Mouse (Mus musculus): ENCODE data around the gene Sbk2.
"Not testable (repeated sequence)": the region's sequence is repeated elsewhere in the genome, so short reads cannot be mapped to it uniquely, and the experiment has no call there.

Sbk2 gene

GRCm38 (mm10) chr7:4964272-4964671 lies at the start of gene Sbk2:
Gene Sbk2 (minus strand): TSS chr7:4964406.
- peak; percentile 74 to 90 for DNase-seq (ENCODE audit: low spot score in 2 of 2)

GRCm38 (mm10) chr7:5012681-5013513 lies 48.7 kb upstream of the Sbk2 start:
- no peak for DNase-seq (ENCODE audit: low spot score in 2 of 2)

DNA sequence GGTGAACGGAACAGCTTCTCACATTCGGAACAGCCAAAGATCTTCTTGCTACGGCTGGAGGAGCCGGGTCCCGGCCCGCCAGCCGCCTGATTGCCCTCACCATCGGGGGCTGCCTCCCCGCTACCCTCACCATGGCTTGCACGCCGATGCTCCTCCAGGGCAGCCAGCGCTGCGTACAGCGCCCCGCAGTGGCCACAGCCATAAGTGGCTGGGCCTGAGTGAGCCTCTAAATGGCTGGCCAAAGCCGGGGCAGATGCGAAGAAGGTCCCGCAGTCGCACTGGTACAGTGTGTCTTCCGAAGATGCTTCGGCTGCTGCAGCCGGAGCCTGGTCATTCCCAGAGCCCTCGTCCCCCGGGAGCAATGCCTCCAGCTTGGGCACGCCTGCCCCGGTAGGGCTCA lies 44.0 kb upstream of the Sbk2 start:
- no peak for DNase-seq (ENCODE audit: low spot score in 2 of 2)

DNA sequence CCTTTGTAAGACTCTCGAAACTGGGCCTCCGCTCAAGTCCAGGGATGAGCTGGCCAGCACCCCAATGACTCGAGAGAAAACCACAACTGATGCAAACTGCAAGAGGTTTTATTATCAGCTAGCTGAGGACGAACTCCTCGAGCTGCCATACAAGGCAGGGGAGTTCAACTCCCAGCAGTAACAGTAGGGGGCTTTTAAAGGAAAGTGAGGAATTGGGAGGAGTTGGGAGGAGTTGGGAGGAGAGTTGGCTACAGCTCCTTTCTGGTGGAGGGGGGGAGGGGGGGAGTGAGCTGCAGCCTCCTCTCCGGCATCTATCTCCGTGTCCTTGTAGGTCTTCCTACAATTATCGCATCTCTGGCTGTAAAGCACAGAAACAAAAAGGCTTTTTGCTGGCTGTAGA lies 38.7 kb upstream of the Sbk2 start:
- not testable (repeated sequence) for DNase-seq (ENCODE audit: low spot score in 2 of 2)

DNA sequence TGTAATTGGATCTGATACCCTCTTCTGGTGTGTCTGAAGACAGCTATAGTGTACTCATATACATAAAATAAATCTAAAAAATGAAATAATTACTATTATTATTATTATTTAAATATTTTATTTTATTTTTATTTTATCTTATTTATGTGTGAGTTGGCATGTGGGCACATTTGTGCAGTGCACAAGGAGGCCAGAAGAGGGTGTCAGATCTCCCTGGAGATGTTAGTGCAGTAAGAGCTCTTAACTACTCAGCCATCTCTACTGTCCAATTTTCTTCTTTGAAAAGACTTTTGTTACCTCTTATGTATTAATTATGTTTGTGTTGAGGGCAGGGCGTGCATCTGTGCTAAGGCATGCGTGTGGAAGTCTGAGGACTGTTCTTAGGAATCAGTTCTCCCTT lies 35.7 kb upstream of the Sbk2 start:
- DNase-seq (ENCODE audit: low spot score in 2 of 2): no peak

- no peak for DNase-seq (ENCODE audit: low spot score in 2 of 2)
Measured at GRCm38 (mm10) chr7:4996934-4997333, 32.7 kb upstream of the Sbk2 start.

- DNase-seq (ENCODE audit: low spot score in 2 of 2): peak; percentile 86 to 91
Measured at GRCm38 (mm10) chr7:4996003-4996895, 32.0 kb upstream of the Sbk2 start, which contains the start of gene Zfp579. Gene Zfp579 (minus strand): TSS chr7:4996158.

DNA sequence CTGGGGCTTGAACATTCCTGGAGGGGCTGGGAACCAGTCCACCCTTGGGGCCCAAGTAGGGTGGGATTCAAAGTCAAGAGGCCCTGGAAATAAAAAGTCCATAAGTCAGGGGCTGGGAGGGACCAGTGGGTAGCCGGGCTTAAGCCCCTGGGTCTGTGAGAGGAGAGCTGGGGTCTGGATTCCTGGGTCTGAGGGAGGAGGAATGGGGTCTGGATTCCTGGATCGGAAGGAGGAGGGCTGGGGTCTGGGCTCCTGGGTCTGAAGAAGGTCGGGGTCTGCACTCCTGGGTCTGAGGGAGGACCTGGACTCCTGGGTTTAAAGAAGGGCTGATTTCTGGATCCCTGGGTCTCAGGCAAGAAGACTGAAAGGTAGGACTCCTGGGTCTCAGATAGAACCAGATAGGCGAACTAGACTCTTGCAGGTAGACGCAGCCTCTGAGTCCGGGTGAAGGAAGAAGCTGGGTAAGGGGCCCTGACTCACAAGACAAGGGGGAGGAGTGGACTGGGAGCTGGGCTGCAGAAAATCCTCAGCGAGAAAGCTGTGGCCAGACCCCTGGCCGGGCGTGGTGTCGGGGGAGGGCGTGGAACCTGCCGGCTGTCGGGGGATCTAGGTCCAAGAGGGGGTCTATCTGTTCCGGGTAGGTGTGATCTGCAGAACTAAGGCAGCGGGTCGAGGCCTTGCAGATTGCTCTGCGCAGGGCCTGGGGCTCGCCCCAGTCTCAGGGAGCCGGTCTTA lies 31.2 kb upstream of the Sbk2 start:
- no peak for DNase-seq (ENCODE audit: low spot score in 2 of 2)

DNA sequence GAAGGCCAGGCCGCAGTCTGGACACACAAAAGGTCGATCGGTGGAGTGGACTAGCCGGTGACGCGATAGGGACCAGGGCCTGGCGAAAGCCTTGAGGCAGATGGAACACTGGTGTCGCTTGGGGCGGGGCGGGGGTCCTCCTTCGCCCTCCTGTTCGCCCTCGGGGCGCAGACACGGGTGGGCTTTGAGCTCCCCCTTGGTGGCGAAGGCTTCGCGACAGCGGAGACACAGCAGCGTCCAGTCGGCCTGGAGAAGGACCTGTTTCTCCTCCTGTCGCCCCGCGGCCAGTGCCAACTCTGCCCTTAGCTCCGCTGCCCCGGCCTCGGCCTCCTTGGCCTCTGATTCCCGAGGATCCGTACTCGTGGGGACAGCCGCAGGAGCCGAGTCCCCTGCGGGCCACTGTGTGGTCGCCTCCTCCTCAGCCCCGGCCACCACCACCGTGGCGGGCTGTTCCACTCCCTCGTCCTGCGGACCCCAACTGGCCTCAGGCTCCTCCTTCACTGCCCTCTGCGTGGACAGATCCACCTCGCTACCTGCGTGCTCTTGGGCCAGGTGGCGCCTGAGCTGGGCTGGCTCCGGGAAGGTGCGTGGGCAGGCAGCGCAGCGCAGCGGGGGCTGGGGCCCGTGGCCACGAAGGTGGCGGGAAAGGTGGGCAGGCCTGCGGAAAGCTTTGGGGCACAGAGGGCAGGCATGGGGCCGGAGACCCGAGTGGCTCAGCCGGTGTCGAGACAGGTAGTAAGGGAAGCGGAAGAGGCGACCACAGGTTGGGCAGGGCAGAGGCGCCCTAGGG lies 30.0 kb upstream of the Sbk2 start:
- no peak for DNase-seq (ENCODE audit: low spot score in 2 of 2)

DNA sequence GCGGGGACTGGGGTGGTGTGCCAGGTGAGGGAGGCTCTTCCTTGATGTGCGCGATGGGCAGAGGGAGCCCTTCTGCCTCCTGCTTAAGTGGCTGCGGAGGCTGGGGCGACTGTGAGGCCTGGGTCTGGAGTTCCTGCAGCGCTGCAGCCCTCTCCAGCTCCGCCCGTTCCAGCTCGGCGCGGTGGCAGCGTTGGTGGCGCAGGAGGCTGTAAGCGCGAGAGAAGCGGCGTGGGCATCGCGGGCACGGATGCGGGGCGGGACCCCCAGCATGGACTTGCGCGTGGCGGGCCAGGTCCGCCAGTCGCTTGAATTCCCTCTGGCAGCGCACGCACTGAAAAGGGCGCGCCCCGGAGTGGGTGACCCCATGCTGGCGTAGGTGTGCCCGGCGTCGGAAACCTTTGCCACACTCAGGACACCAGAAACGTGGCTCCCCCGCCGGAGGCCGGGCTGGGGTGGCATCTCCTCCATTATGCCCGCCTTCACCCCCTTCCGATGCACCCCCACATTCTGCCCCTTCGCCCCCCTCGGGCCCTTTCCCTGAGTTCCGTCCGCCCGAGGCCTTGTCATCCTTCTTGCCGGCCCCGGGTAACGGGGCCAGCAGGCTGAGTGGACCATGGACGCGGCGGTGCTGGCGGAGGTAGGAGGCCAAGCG lies 29.3 kb upstream of the Sbk2 start:
- DNase-seq (ENCODE audit: low spot score in 2 of 2): no peak

DNA sequence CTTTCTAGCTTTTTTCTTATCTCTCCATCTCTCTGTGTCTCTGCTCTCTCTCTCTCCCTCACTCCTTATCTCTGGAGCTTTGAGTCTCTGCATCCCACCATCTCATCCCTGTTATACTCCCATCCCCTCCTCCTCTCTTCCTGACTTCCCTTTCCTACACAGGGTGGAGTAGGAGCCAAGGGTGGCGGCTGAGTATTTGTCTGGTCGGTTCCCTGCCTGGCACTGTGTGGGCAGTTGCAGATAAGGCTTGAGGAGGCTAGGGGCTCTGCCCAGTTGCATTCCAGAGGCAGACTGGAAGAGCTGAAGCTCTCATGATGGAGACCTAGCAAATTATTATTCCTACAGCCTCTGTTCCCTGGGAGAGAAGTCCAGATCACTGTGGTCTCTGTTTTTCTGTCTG lies 24.0 kb upstream of the Sbk2 start:
- no peak for DNase-seq (ENCODE audit: low spot score in 2 of 2)

DNA sequence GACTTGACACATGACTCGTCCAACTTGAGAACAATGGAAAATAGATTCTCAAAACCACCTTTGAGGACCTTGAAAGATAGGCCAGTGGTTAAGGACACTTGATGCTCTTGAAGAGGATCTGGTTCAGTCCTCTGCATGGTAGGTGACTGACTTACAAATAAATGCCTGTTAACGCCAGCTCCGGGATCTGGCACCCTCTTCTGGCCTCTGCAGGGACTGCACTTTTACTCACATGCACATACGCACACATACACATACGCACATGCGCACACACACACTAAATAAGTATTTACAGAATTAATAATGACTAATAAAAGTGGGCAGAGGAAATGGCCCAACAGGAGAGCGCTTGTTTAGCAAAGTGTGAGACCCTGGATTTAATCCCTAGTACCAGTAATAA lies 12.6 kb upstream of the Sbk2 start:
- no peak for DNase-seq (ENCODE audit: low spot score in 2 of 2)

GRCm38 (mm10) chr7:4975455-4975854 lies 11.2 kb upstream of the Sbk2 start:
- DNase-seq (ENCODE audit: low spot score in 2 of 2): no peak

DNA sequence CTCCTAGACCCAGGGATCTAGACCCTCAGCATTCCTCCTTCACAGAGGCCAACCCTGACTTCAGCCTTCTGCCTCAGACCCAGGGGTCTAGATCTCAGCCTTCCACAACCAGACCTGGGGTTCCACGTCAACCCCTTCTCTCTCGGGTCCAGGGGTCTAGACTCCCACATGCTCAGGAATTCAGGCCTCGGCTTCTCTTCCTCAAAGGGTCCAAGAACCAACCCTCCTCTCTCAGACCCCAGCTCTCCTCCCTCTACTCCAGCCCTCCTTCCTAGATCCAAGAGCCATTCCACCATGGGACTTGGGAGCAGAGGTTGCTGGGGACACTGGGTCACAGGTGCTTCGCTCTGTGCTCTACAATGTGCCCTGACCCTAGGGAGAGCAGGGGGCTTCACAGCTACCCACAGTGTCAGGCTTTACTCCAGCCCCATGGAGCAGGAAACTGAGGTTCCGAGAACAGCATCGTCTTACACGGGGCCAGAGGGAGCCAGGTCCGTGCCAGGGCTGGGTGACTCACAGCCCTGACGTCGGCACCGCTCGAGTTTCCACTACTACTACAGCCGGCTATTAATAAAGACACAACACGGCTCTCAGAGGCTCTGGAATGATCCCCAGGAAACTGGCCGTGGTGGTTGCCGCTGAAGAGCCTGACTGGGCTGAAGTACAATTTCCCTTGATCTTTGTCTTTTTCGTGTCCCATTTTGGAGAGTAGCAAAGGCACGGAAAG lies 8.3 kb upstream of the Sbk2 start:
- DNase-seq (ENCODE audit: low spot score in 2 of 2): no peak

- no peak for DNase-seq (ENCODE audit: low spot score in 2 of 2)
Measured at GRCm38 (mm10) chr7:4971710-4972109, 7.5 kb upstream of the Sbk2 start.

DNA sequence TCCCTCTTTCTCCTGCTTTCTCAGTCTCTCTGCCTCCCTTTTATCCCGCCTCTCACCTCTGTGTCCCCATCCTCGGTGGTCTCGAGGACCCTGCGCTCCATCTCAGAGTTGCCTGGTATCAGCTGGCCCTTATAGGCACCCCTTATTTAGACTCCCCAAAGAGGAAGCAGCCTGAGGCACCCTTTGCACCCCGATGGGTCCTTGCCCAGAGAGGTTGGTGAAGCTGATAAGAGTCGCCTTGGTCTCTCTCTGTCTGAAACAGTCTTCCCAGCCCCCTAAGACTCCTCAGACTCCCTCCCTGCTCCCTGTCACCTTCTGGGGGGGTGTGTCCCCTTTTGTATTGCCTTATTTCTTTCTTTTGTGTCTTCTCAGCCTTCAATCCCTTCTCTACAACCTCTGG lies 6.9 kb upstream of the Sbk2 start, which contains the start of gene Sbk3:
Sbk3 (minus strand) TSS at position 101 of the 400 bp plus-strand sequence.
- DNase-seq (ENCODE audit: low spot score in 2 of 2): no peak

- DNase-seq (ENCODE audit: low spot score in 2 of 2): no peak
Measured at GRCm38 (mm10) chr7:4964988-4965387, 782 bp upstream of the Sbk2 start.

DNA sequence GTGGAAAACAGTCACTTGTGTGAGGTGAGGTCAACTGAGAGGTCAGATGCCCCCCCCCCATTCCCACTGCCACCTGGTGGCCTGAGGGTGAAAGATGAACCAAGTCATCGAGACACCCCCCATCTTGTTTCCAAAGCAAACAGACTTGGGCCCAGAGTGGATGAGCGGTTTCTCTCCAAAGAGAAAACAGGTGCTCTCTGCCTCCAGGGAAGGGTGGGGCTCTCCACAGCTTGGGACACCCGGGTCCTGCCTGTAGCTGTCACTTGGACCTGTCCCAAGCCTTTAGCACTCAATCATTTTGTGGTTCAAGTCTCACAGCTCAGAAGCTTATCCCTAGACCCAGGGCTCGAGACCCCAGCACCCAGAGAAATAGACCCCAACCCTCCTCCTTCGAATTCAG lies 679 bp downstream of the Sbk2 start:
- DNase-seq (ENCODE audit: low spot score in 2 of 2): no peak

GRCm38 (mm10) chr7:4957361-4957760 lies 6.8 kb downstream of the Sbk2 start:
- DNase-seq (ENCODE audit: low spot score in 2 of 2): no peak
